Mouse (Mus musculus) embryonic fibroblast, embryonic 13.5 days (primary cell): Measurements from ENCODE around the gene Elmod1.

ENCODE experiments used
- CTCF ChIP-seq: IDR thresholded peaks from 2 replicates; pipeline ENCODE4 v1.5.1; 2011; ENCODE audit warnings: mild to moderate bottlenecking, control low read depth, low read length, moderate library complexity, borderline replicate concordance; ENCODE audit not compliant: insufficient read depth
- POLR2A ChIP-seq: IDR thresholded peaks from 2 replicates; pipeline ENCODE4 v1.6.1; 2011; ENCODE audit warnings: low read depth, mild to moderate bottlenecking, control low read depth, low read length, moderate library complexity

GRCm38 (mm10) chr9:53899836-53900235 lies 75.3 kb downstream of the Elmod1 start:
- no peak for TF ChIP-seq CTCF
- TF ChIP-seq POLR2A = no peak
